Mouse (Mus musculus): ENCODE data around the gene Cacnb4.

- TF ChIP-seq CTCF (IDR thresholded peaks at IDR 0.05; ENCODE audit: control insufficient read depth, insufficient read depth, low read length) (no peak), POLR2A (IDR thresholded peaks at IDR 0.05; ENCODE audit: borderline replicate concordance, control insufficient read depth, low read depth, low read length) (no peak)
These were observed 128.2 kb downstream of the Cacnb4 start for GRCm38 (mm10) chr2:52548401-52548800.
